Mouse (Mus musculus) liver, embryonic 14.5 days (tissue): ENCODE results near the gene Ppp5c. TPM values are rescaled to one million over a fixed set of nuclear protein-coding genes. Genes with fewer than 3 reads are reported as not detected.

Source experiments
- ATAC-seq: fragments of 200-750 bp; cut with Nextera tagmentation; 2 replicates; pipeline ENCODE4 v1.8.0; 2017; ENCODE audit warnings: moderate number of reproducible peaks, mild to moderate bottlenecking, moderate library complexity; ENCODE audit not compliant: insufficient read depth
- DNase-seq, 3 experiments: peaks; one replicate each; pipeline ENCODE4 v3.0.0-alpha.2; 2012 to 2013; ENCODE audit warnings: low read depth in 3 of 3, low spot score in 3 of 3
- H3K27ac ChIP-seq: fragments of 300-500 bp; sonication (generic); 2 replicates; pipeline ENCODE4 v1.5.1; 2014; ENCODE audit warnings: moderate library complexity, mild to moderate bottlenecking, control low read depth, inconsistent platforms
- H3K27me3 ChIP-seq: fragments of 300-500 bp; sonication (generic); 2 replicates; pipeline ENCODE4 v1.6.1; 2014; ENCODE audit warnings: mild to moderate bottlenecking, low read length, moderate library complexity; ENCODE audit not compliant: control insufficient read depth, insufficient read depth
- H3K36me3 ChIP-seq: fragments of 300-500 bp; sonication (generic); replicated peaks from 2 replicates; pipeline ENCODE4 v1.6.1; 2014; ENCODE audit warnings: low read depth; ENCODE audit not compliant: control insufficient read depth, insufficient read depth
- H3K4me1 ChIP-seq, 2 experiments: fragments of 200-500 bp in 1 of 2; fragments of 300-500 bp in 1 of 2; sonication (generic) in 1 of 2; replicated peaks; 2 replicates each; pipeline ENCODE4 v1.6.1; 2012 to 2014; ENCODE audit warnings: antibody characterized with exemption in 1 of 2, inconsistent platforms in 1 of 2, low read length in 1 of 2; ENCODE audit not compliant: control insufficient read depth in 2 of 2, insufficient read depth in 2 of 2
- H3K4me2 ChIP-seq: fragments of 300-500 bp; sonication (generic); 2 replicates; pipeline ENCODE4 v1.6.1; 2014; ENCODE audit warnings: low read depth, mild to moderate bottlenecking, control low read depth, moderate library complexity
- H3K4me3 ChIP-seq, 2 experiments: fragments of 200-500 bp in 1 of 2; fragments of 300-500 bp in 1 of 2; sonication (generic) in 1 of 2; 2 replicates each; pipeline ENCODE4 v1.5.1; 2012 to 2014; ENCODE audit warnings: low read depth in 2 of 2, low read length in 2 of 2, mild to moderate bottlenecking in 2 of 2, control low read depth in 1 of 2, inconsistent platforms in 1 of 2, moderate library complexity in 1 of 2; ENCODE audit not compliant: insufficient read depth in 1 of 2
- H3K9ac ChIP-seq: fragments of 300-500 bp; sonication (generic); replicated peaks from 2 replicates; pipeline ENCODE4 v1.6.1; 2014; ENCODE audit warnings: mild to moderate bottlenecking, control low read depth, moderate library complexity
- H3K9me3 ChIP-seq: fragments of 300-500 bp; sonication (generic); 2 replicates; pipeline ENCODE4 v1.6.1; 2016; ENCODE audit warnings: low read length, mixed read lengths; ENCODE audit not compliant: control insufficient read depth
- CTCF ChIP-seq: IDR thresholded peaks from 2 replicates; pipeline ENCODE4 v1.5.1; 2016; ENCODE audit warnings: antibody characterized with exemption, low read depth, control low read depth
- EP300 ChIP-seq: IDR thresholded peaks from 2 replicates; pipeline ENCODE4 v1.6.1; 2016; ENCODE audit warnings: antibody characterized with exemption, low read depth
- WGBS: fragments of 180-500 bp; shearing (Covaris S2); extraction: QIAGEN DNeasy Blood & Tissue Kit; methylation state at CpG from one replicate; pipeline ENCODE4 v1.1.7; 2014; ENCODE audit not compliant: insufficient replicate concordance; 5-methylcytosine and 5-hydroxymethylcytosine counted together
- polyA plus RNA-seq, 2 experiments: library from polyadenylated mRNA; depleted of rRNA in 1 of 2; stranded (reverse) in 1 of 2; unstranded in 1 of 2; fragments of >200 nt; fragmentation: Nextera tagmentation in 1 of 2; extraction: Ambion mirVana in 1 of 2; gene quantifications; 2 replicates each; pipeline versions ENCODE4 v1.2.1 to v1.2.3; 2012 to 2014

Gene Ppp5c
- polyA plus RNA-seq, 2 experiments, result 38.5 to 68.3 TPM

DNA sequence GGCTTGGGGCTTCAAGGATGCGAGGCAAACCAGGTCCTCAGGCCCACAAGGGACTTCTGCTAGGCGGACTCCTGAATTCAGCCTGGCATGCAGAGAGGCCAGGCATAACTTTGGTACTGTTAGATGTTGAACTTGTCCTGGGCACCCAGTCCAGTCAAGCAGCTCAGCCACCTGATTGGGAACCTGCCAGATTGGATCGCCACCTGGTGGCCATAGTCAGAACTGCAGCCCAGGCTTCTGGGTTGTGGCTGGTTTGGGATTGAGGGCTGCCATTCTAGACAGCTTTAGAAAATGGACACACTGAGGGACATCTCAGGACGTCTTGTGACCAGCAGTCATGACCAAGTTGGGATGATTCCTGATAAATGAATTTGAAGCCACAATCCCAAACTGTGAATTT is 28.1 kb downstream of the Ppp5c start:
- peak; percentile 58; the same call in 1 of the 2 replicates for ATAC-seq
- Histone ChIP-seq H3K4me1 (peaks cover 5 to 12% of the 10 kb centered on the region in 2 experiments), H3K27ac (no peak overlapping the region; the same call in 1 of the 2 replicates), H3K27me3 (no peaks in the 10 kb centered on the region; the same call in 1 of the 2 replicates), H3K36me3 (no peaks in the 10 kb centered on the region), H3K4me2 (peak overlapping the region; percentile 50), H3K9ac (0 out of 2 replicates have a peak overlapping the region, but pooled peaks have one; percentile 4), H3K4me3 (no peak overlapping the region), H3K9me3 (no peaks in the 10 kb centered on the region)
- DNase-seq, result peak; percentile 60 to 67 (median 60)
- no peak for TF ChIP-seq EP300
- peak; percentile 100 for TF ChIP-seq CTCF
- WGBS, result 18% methylated on average over 4 of the region's 4 CpGs

DNA sequence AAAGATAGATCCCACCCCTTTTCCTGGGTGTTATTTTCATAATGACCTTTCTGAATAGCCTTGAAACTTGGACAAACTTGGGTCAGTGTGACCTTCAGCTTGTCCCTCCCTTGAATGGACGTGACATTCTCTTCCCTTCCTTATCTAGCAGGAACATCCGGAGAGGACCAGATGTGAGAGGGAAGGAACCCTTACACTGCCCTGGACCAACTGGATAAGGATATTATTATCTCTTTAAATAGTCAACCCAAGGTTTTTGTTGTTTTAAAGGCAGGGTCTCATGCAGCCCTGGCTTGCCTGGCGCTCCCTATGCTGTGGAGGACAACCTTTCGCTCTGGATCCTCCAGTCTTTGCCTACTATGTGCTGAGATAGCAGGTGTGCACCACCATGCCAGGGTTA is 28.5 kb downstream of the Ppp5c start:
- DNase-seq (peak; percentile 57 to 69 (median 61)), ATAC-seq (peak; percentile 65)
- H3K4me1 ChIP-seq, result peaks cover 5 to 16% of the 10 kb centered on the region in 2 experiments
- peak overlapping the region; percentile 50 for H3K4me2 ChIP-seq
- H3K27me3 ChIP-seq, result peaks cover 1% of the 10 kb centered on the region; the same call in 1 of the 2 replicates
- H3K4me3 ChIP-seq, result no peak overlapping the region
- TF ChIP-seq EP300, result peak; percentile 74
- no peak for TF ChIP-seq CTCF
- no peaks in the 10 kb centered on the region for H3K9me3 ChIP-seq
- H3K36me3 ChIP-seq, result no peaks in the 10 kb centered on the region
- 25% methylated on average over 4 of the region's 4 CpGs for WGBS
- H3K27ac ChIP-seq, result no peak overlapping the region; the same call in 1 of the 2 replicates
- 0 out of 2 replicates have a peak overlapping the region, but pooled peaks have one; percentile 4 for H3K9ac ChIP-seq

DNA sequence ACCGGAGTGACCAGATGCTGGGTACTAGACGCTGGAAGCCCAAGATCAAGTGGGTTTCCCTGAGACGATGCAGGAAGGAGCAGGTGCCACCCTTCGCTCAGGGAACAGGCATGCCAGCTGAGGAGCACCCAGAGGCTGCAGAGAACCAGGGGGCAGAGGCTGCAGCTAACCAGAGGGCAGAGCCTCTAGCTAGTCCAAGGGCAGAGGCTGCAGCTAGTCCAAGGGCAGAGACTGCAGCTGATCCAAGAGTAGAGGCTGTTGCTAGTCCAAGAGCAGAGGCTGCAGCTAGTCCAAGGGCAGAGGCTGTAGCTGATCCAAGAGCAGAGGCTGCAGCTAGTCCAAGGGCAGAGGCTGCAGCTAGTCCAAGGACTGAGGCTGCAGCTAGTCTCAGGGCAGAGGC is 32.4 kb downstream of the Ppp5c start:
- Histone ChIP-seq H3K9ac (no peak overlapping the region), H3K9me3 (no peaks in the 10 kb centered on the region), H3K4me2 (peak overlapping the region; percentile 66), H3K27me3 (peaks cover 2% of the 10 kb centered on the region; the same call in 1 of the 2 replicates), H3K4me1 (peaks cover 5 to 29% of the 10 kb centered on the region in 2 experiments), H3K36me3 (no peaks in the 10 kb centered on the region), H3K27ac (no peak overlapping the region), H3K4me3 (no peak overlapping the region)
- 88% methylated on average over 4 of the region's 4 CpGs for WGBS
- DNase-seq (no peak), ATAC-seq (no peak)
- no peak for TF ChIP-seq EP300

DNA sequence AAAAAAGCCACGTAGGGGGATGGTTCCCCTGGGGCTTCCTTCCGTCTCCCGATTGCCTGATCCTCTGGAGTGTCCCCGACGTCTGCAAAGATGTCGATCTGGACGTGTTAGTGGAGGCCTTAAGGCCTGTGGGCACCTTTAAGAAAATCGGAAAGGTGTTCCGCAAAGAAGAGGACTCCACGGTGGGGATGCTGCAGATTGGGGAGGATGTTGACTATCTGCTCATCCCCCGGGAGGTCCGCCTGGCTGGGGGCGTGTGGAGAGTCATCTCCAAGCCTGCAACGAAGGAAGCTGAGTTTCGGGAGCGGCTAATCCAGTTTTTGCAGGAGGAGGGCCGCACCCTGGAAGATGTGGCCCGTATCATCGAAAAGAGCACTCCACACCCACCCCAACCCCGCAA is 33.3 kb downstream of the Ppp5c start:
- peak overlapping the region; percentile 55 to 70 for H3K4me3 ChIP-seq
- DNase-seq (no peak), ATAC-seq (no peak)
- TF ChIP-seq EP300 (no peak), CTCF (no peak)
- H3K27ac ChIP-seq, result no peak overlapping the region
- WGBS, result 8% methylated on average over 20 of the region's 20 CpGs
- H3K27me3 ChIP-seq, result peaks cover 2% of the 10 kb centered on the region; the same call in 1 of the 2 replicates
- H3K4me2 ChIP-seq, result peak overlapping the region; percentile 66
- H3K4me1 ChIP-seq, result peaks cover 3 to 30% of the 10 kb centered on the region in 2 experiments
- H3K36me3 ChIP-seq, result no peaks in the 10 kb centered on the region
- H3K9me3 ChIP-seq, result no peaks in the 10 kb centered on the region
- H3K9ac ChIP-seq, result peak overlapping the region; percentile 35

DNA sequence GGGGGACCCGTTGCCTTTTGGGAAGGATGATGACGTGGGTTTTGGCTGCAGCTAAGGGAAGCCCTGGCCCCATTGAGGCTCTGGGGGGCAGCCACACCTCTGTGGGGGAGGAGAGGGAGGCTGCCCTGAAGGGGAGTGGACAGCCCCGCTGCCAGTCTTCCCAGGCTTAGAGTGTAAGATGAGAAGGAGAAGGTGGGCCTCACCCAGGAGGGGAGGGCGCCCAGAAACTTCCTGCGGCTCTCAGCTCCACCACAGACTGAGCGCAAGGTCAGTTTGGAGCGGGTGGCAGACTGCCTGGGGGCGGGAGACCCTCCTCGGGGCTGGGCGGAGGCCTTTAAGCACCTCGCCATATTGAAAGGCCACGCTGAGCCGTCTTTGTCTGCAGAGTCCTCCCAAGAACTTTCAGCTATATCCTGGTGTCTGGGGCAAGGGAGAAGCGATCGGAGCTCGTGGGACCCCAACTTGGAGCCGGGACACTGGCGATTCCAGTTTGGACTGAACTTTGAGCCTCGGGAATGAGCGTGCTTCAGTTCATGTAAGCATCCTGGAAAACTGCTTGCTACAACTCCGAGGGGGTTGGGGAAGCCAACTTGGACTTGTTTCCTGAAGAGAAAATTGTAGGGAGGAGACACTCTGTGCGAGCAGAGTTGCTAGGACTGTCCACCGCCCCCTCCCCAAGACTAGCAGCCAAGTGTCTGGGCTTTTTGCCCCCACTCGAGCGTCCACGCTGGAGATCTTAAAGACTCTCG is 33.9 kb downstream of the Ppp5c start:
- Histone ChIP-seq H3K4me2 (peak overlapping the region; percentile 66), H3K4me1 (peaks cover 0 to 25% of the 10 kb centered on the region in 2 experiments; a peak in 3 of 4 replicates), H3K27me3 (peaks cover 2% of the 10 kb centered on the region; the same call in 1 of the 2 replicates), H3K36me3 (no peaks in the 10 kb centered on the region), H3K9ac (peak overlapping the region; percentile 35), H3K27ac (no peak overlapping the region), H3K9me3 (no peaks in the 10 kb centered on the region), H3K4me3 (peak overlapping the region; percentile 55 to 70)
- peak; percentile 72 for ATAC-seq
- DNase-seq, result peak in 2 of 3 experiments; percentile 41 to 45
- WGBS, result 1% methylated on average over 27 of the region's 27 CpGs
- TF ChIP-seq EP300 (no peak), CTCF (no peak)
